Mouse (Mus musculus) limb, embryonic 12.5 days (tissue): ENCODE data around the gene Gm17581. TPM values are rescaled to one million over a fixed set of nuclear protein-coding genes. Genes with fewer than 3 reads are reported as not detected.
"Not testable (repeated sequence)": the region's sequence is repeated elsewhere in the genome, so short reads cannot be mapped to it uniquely, and the experiment has no call there.

Experiments
- ATAC-seq: fragments of 200-750 bp; cut with Nextera tagmentation; 2 replicates; pipeline ENCODE4 v1.8.0; 2017; ENCODE audit warnings: low read depth, moderate TSS enrichment; ENCODE audit not compliant: insufficient number of reproducible peaks, insufficient read depth, low FRiP score, low TSS enrichment
- H3K27ac ChIP-seq: fragments of 300-500 bp; sonication (generic); 2 replicates; pipeline ENCODE4 v1.5.1; 2016; ENCODE audit warnings: mild to moderate bottlenecking, moderate library complexity
- H3K27me3 ChIP-seq: fragments of 300-500 bp; sonication (generic); 2 replicates; pipeline ENCODE4 v1.6.1; 2016; ENCODE audit warnings: mild to moderate bottlenecking, moderate library complexity
- H3K36me3 ChIP-seq: fragments of 300-500 bp; sonication (generic); 2 replicates; pipeline ENCODE4 v1.6.1; 2016; ENCODE audit warnings: mild to moderate bottlenecking, moderate library complexity
- H3K4me1 ChIP-seq: fragments of 300-500 bp; sonication (generic); replicated peaks from 2 replicates; pipeline ENCODE4 v1.6.1; 2016
- H3K4me2 ChIP-seq: fragments of 300-500 bp; sonication (generic); 2 replicates; pipeline ENCODE4 v1.6.1; 2016; ENCODE audit warnings: mild to moderate bottlenecking, moderate library complexity
- H3K4me3 ChIP-seq: fragments of 300-500 bp; sonication (generic); replicated peaks from 2 replicates; pipeline ENCODE4 v1.5.1; 2016; ENCODE audit warnings: mild to moderate bottlenecking
- H3K9ac ChIP-seq: fragments of 300-500 bp; sonication (generic); replicated peaks from 2 replicates; pipeline ENCODE4 v1.6.1; 2016; ENCODE audit warnings: mild to moderate bottlenecking, moderate library complexity
- H3K9me3 ChIP-seq: fragments of 300-500 bp; sonication (generic); 2 replicates; pipeline ENCODE4 v1.6.1; 2016; ENCODE audit warnings: mild to moderate bottlenecking, moderate library complexity
- WGBS: fragments of 180-500 bp; shearing (Covaris S2); methylation state at CpG from one replicate; pipeline ENCODE4 v1.1.7; 2016; 5-methylcytosine and 5-hydroxymethylcytosine counted together
- polyA plus RNA-seq: library from polyadenylated mRNA; unstranded; fragments of >200 nt; fragmentation: Nextera tagmentation; extraction: Ambion mirVana; gene quantifications from 2 replicates; pipeline ENCODE4 v1.2.1, GENCODE M21; 2016

Gene Gm17581
- polyA plus RNA-seq, 1 experiment from 2014 or later = not detected

DNA sequence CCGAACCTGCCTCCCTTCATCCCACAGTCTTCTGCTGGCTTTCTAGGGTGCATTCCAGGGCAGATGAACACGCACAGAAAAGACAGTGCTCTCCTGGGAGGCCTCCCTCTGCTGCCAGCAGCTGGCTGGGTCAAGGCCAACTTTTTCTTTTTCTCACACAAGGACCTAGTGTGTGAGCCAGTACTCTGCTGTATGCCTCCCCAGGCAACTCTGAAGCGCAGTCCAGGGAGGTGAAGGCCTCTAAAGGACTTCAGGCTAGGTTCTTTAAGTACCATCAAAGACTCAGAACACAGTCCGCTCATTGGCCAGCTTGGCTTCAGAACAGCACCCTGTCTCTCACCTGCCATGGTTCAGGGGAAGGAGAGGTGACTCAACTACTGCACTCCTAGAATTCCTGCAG, 28.4 kb downstream of the Gm17581 start:
- WGBS = 92% methylated on average over 4 of the region's 4 CpGs
- no peak for ATAC-seq
- H3K27me3 ChIP-seq = no peaks in the 10 kb centered on the region
- H3K36me3 ChIP-seq = peaks cover 66% of the 10 kb centered on the region
- no peaks in the 10 kb centered on the region for H3K4me1 ChIP-seq
- H3K27ac ChIP-seq = no peak overlapping the region
- H3K9ac ChIP-seq = no peak overlapping the region
- no peaks in the 10 kb centered on the region for H3K9me3 ChIP-seq
- H3K4me3 ChIP-seq = no peak overlapping the region
- no peak overlapping the region for H3K4me2 ChIP-seq

GRCm38 (mm10) chr2:155703630-155704029, 32.0 kb downstream of the Gm17581 start:
- H3K27me3 ChIP-seq = no peaks in the 10 kb centered on the region
- ATAC-seq = no peak
- no peak overlapping the region for H3K9ac ChIP-seq
- WGBS = 74% methylated on average over 4 of the region's 4 CpGs
- no peak overlapping the region for H3K4me3 ChIP-seq
- no peak overlapping the region for H3K27ac ChIP-seq
- no peaks in the 10 kb centered on the region for H3K9me3 ChIP-seq
- H3K4me2 ChIP-seq = no peak overlapping the region
- no peaks in the 10 kb centered on the region for H3K4me1 ChIP-seq
- H3K36me3 ChIP-seq = peaks cover 51% of the 10 kb centered on the region

GRCm38 (mm10) chr2:155701399-155701919, 34.2 kb downstream of the Gm17581 start:
- no peak overlapping the region for H3K27ac ChIP-seq
- ATAC-seq = no peak
- WGBS = 93% methylated on average over 19 of the region's 19 CpGs

GRCm38 (mm10) chr2:155698443-155698842, 37.2 kb downstream of the Gm17581 start:
- not testable (repeated sequence) for H3K9me3 ChIP-seq, H3K9ac ChIP-seq, H3K27me3 ChIP-seq, H3K4me1 ChIP-seq, ATAC-seq, H3K4me2 ChIP-seq, H3K4me3 ChIP-seq, H3K27ac ChIP-seq
- WGBS = 91% methylated on average over 6 of the region's 6 CpGs
- H3K36me3 ChIP-seq = peaks cover 18% of the 10 kb centered on the region

More at GRCm38 (mm10) chr2:155701399-155701919, 34.2 kb downstream of the Gm17581 start:
- Histone ChIP-seq H3K36me3 (peaks cover 42% of the 10 kb centered on the region), H3K4me1 (no peaks in the 10 kb centered on the region), H3K4me3 (no peak overlapping the region), H3K4me2 (no peak overlapping the region), H3K9me3 (no peaks in the 10 kb centered on the region), H3K27me3 (no peaks in the 10 kb centered on the region), H3K9ac (no peak overlapping the region)

GRCm38 (mm10) chr2:155696851-155697250, 38.8 kb downstream of the Gm17581 start:
- Histone ChIP-seq H3K4me2 (no peak overlapping the region), H3K27me3 (no peaks in the 10 kb centered on the region), H3K9ac (no peak overlapping the region), H3K27ac (no peak overlapping the region), H3K4me1 (no peaks in the 10 kb centered on the region), H3K9me3 (no peaks in the 10 kb centered on the region), H3K36me3 (peaks cover 9% of the 10 kb centered on the region), H3K4me3 (no peak overlapping the region)
- ATAC-seq = no peak
- 80% methylated on average over 7 of the region's 7 CpGs for WGBS

GRCm38 (mm10) chr2:155696091-155696558, 39.5 kb downstream of the Gm17581 start:
- Histone ChIP-seq H3K4me1 (peaks cover 2% of the 10 kb centered on the region), H3K4me2 (no peak overlapping the region), H3K27me3 (no peaks in the 10 kb centered on the region), H3K9me3 (no peaks in the 10 kb centered on the region), H3K4me3 (no peak overlapping the region), H3K36me3 (peaks cover 4% of the 10 kb centered on the region; the same call in 1 of the 2 replicates), H3K9ac (no peak overlapping the region), H3K27ac (no peak overlapping the region)
- WGBS = 12% methylated on average over 7 of the region's 7 CpGs
- ATAC-seq = no peak

DNA sequence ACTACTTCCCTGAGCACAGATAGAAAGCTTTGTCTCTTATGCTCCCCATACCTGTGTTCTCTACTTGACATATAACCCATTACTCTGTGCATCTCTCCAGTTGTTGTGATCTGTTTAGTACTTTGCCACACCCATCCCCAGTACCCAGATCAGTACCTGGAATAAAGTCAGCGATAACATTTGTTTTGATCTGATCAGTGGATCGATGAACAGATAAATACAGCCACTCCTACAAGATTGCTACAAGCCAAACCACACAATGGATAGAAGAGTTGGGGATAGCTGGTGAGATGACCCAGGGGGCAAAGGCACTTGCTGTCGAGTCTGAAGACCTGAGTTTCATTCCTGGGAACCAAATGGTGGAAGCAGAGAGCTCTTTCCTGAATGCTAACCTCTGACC, 40.4 kb downstream of the Gm17581 start:
- 71% methylated on average over 3 of the region's 3 CpGs for WGBS

GRCm38 (mm10) chr2:155694564-155694963, 41.1 kb downstream of the Gm17581 start:
- ATAC-seq = no peak
- WGBS = 70% methylated on average over 2 of the region's 2 CpGs
- Histone ChIP-seq H3K27me3 (no peaks in the 10 kb centered on the region), H3K4me3 (no peak overlapping the region), H3K27ac (no peak overlapping the region), H3K36me3 (no peaks in the 10 kb centered on the region), H3K4me2 (no peak overlapping the region), H3K4me1 (peaks cover 15% of the 10 kb centered on the region), H3K9me3 (no peaks in the 10 kb centered on the region), H3K9ac (no peak overlapping the region)

More for the DNA sequence above, 40.4 kb downstream of the Gm17581 start:
- no peak overlapping the region for H3K4me2 ChIP-seq
- no peaks in the 10 kb centered on the region for H3K9me3 ChIP-seq
- no peak overlapping the region for H3K4me3 ChIP-seq
- no peak overlapping the region for H3K9ac ChIP-seq
- no peak for ATAC-seq
- H3K4me1 ChIP-seq = peaks cover 10% of the 10 kb centered on the region
- no peaks in the 10 kb centered on the region for H3K27me3 ChIP-seq
- H3K36me3 ChIP-seq = no peaks in the 10 kb centered on the region
- H3K27ac ChIP-seq = no peak overlapping the region

- Histone ChIP-seq H3K4me2 (no peak overlapping the region), H3K27ac (no peak overlapping the region), H3K9me3 (no peaks in the 10 kb centered on the region), H3K9ac (no peak overlapping the region), H3K4me3 (no peak overlapping the region), H3K4me1 (peaks cover 20% of the 10 kb centered on the region), H3K36me3 (no peaks in the 10 kb centered on the region), H3K27me3 (no peaks in the 10 kb centered on the region)
- 81% methylated on average over 4 of the region's 4 CpGs for WGBS
- no peak for ATAC-seq
Observed at GRCm38 (mm10) chr2:155693136-155693535, 42.5 kb downstream of the Gm17581 start.

GRCm38 (mm10) chr2:155691723-155692493, 43.8 kb downstream of the Gm17581 start, which contains the start of gene Trpc4ap:
Gene Trpc4ap, minus strand, starts transcription at chr2:155692384.
- peak within 1 kb of the TSS; percentile 83 for H3K4me2 ChIP-seq
- under 1% methylated on average over 69 of the region's 72 CpGs for WGBS
- H3K4me3 ChIP-seq = peak within 1 kb of the TSS; percentile 98
- H3K9ac ChIP-seq = peak within 1 kb of the TSS; percentile 98
- H3K27me3 ChIP-seq = no peaks in the 10 kb centered on the region
- H3K27ac ChIP-seq = peak within 1 kb of the TSS; percentile 89
- no peaks in the 10 kb centered on the region for H3K9me3 ChIP-seq
- H3K36me3 ChIP-seq = peaks cover 10% of the 10 kb centered on the region; the same call in 1 of the 2 replicates
- peaks cover 20% of the 10 kb centered on the region for H3K4me1 ChIP-seq
- peak; percentile 95 for ATAC-seq

DNA sequence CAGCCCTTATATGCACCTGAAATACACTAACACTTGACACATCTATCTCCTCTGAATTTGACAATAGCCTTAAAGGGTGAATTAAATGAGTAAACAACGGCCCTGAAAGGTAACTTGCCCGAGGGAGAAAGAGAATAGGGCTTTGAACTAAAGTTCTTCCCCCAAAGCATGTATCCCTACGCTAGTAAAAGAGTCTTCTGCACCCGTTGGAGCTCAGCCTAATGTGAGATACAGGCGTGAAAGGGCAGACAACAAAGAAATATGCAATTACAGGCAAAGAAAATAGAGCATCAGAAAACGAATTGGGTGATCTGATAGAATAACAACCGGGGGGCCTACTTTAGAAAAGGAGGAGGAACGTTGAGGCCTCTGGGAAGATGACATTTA, 44.3 kb downstream of the Gm17581 start:
- WGBS = 6% methylated on average over 8 of the region's 8 CpGs

More for the DNA sequence above, 44.3 kb downstream of the Gm17581 start:
- ATAC-seq = no peak
- Histone ChIP-seq H3K27ac (peak overlapping the region; percentile 89; the same call in 1 of the 2 replicates), H3K9ac (peak overlapping the region; percentile 98), H3K36me3 (peaks cover 13% of the 10 kb centered on the region; the same call in 1 of the 2 replicates), H3K4me3 (peak overlapping the region; percentile 98), H3K27me3 (no peaks in the 10 kb centered on the region), H3K4me2 (peak overlapping the region; percentile 83), H3K9me3 (no peaks in the 10 kb centered on the region), H3K4me1 (peaks cover 20% of the 10 kb centered on the region)
